In genomic region chr2:79336141-79336540, GRCm38 (mm10) we compare ENCODE assay signal across 19 mouse cellular contexts.
DNase-seq lines count a peak whose midpoint lies in the region; ATAC-seq and TF ChIP-seq lines count a peak whose summit lies in the region.
"Had no signal": no experiment of that assay in that cellular context is flagged by ENCODE, and none has a peak within 500 bp of the region (broad histone marks: within the 10 kb centered on the region; RNA-seq: fewer than 3 reads in every experiment).

No protein-coding gene starts in this region.

- H3K27ac ChIP-seq in intestine, postnatal 0 days (ENCODE audit: low read depth, low read length) = no peak overlapping the region
- H3K27ac ChIP-seq in intestine, embryonic 15.5 days = no peak overlapping the region
- H3K27ac ChIP-seq in midbrain, postnatal 0 days (ENCODE audit: low read depth, low read length) = no peak overlapping the region
- no peak overlapping the region for H3K27ac ChIP-seq in midbrain, embryonic 10.5 days (replicated peaks)
- H3K27ac ChIP-seq in stomach, postnatal 0 days (replicated peaks) = no peak overlapping the region
- H3K27ac ChIP-seq: forebrain, embryonic 13.5 days; heart, embryonic 13.5 days; neural tube, embryonic 13.5 days had no signal

- TF ChIP-seq CTCF in intestine, postnatal 0 days (IDR thresholded peaks at IDR 0.05; ENCODE audit: low read depth) = peak; percentile 29
- peak; percentile 24 for TF ChIP-seq CTCF in midbrain, postnatal 0 days (IDR thresholded peaks at IDR 0.05)
- peak; percentile 49 for TF ChIP-seq CTCF in stomach, postnatal 0 days (IDR thresholded peaks at IDR 0.05; ENCODE audit: low read depth)

- 63% methylated on average over 1 of the region's 1 CpGs for WGBS in intestine, postnatal 0 days
- WGBS in intestine, embryonic 15.5 days = 53% methylated on average over 1 of the region's 1 CpGs
- 83% methylated on average over 1 of the region's 1 CpGs for WGBS in midbrain, postnatal 0 days
- 73% methylated on average over 1 of the region's 1 CpGs for WGBS in midbrain, embryonic 10.5 days
- 78% methylated on average over 1 of the region's 1 CpGs for WGBS in stomach, postnatal 0 days

- H3K36me3 ChIP-seq in intestine, postnatal 0 days (ENCODE audit: control insufficient read depth, insufficient read depth) = no peaks in the 10 kb centered on the region
- no peaks in the 10 kb centered on the region for H3K36me3 ChIP-seq in intestine, embryonic 15.5 days
- no peaks in the 10 kb centered on the region for H3K36me3 ChIP-seq in midbrain, postnatal 0 days (ENCODE audit: insufficient read depth, low read length)
- H3K36me3 ChIP-seq in midbrain, embryonic 10.5 days = no peaks in the 10 kb centered on the region
- no peaks in the 10 kb centered on the region for H3K36me3 ChIP-seq in stomach, postnatal 0 days (ENCODE audit: control insufficient read depth, insufficient read depth, low read length)
- H3K36me3 ChIP-seq: heart, embryonic 13.5 days; neural tube, embryonic 13.5 days had no signal

- ATAC-seq in intestine, postnatal 0 days = no peak
- no peak for ATAC-seq in intestine, embryonic 15.5 days
- ATAC-seq in midbrain, postnatal 0 days (ENCODE audit: low FRiP score) = no peak
- no peak for ATAC-seq in stomach, postnatal 0 days (ENCODE audit: low FRiP score, low TSS enrichment)
- ATAC-seq: forebrain, embryonic 13.5 days had no signal

- no peak overlapping the region for H3K9ac ChIP-seq in intestine, postnatal 0 days (ENCODE audit: low read depth, low read length)
- no peak overlapping the region for H3K9ac ChIP-seq in intestine, embryonic 15.5 days
- H3K9ac ChIP-seq in midbrain, postnatal 0 days (replicated peaks; ENCODE audit: low read length, poor library complexity, severe bottlenecking) = no peak overlapping the region
- no peak overlapping the region for H3K9ac ChIP-seq in stomach, postnatal 0 days (ENCODE audit: low read length)
- H3K9ac ChIP-seq: forebrain, embryonic 13.5 days; heart, embryonic 13.5 days; neural tube, embryonic 13.5 days had no signal

- H3K27me3 ChIP-seq in intestine, postnatal 0 days (replicated peaks; ENCODE audit: control insufficient read depth, insufficient read depth, low read length) = no peaks in the 10 kb centered on the region
- no peaks in the 10 kb centered on the region for H3K27me3 ChIP-seq in intestine, embryonic 15.5 days (replicated peaks)
- H3K27me3 ChIP-seq in midbrain, postnatal 0 days (ENCODE audit: insufficient read depth, low read length) = no peaks in the 10 kb centered on the region
- no peaks in the 10 kb centered on the region for H3K27me3 ChIP-seq in midbrain, embryonic 10.5 days (ENCODE audit: low read depth, poor library complexity, severe bottlenecking)
- no peaks in the 10 kb centered on the region for H3K27me3 ChIP-seq in stomach, postnatal 0 days (ENCODE audit: control insufficient read depth, insufficient read depth, low read length)
- H3K27me3 ChIP-seq: forebrain, embryonic 13.5 days; heart, embryonic 13.5 days; neural tube, embryonic 13.5 days had no signal

- H3K4me3 ChIP-seq in intestine, postnatal 0 days (ENCODE audit: low read depth, low read length) = no peak overlapping the region
- no peak overlapping the region for H3K4me3 ChIP-seq in intestine, embryonic 15.5 days (replicated peaks)
- H3K4me3 ChIP-seq in midbrain, postnatal 0 days (ENCODE audit: low read depth, low read length) = no peak overlapping the region
- H3K4me3 ChIP-seq in midbrain, embryonic 10.5 days = no peak overlapping the region
- H3K4me3 ChIP-seq in stomach, postnatal 0 days (ENCODE audit: low read depth, low read length) = no peak overlapping the region
- H3K4me3 ChIP-seq: forebrain, embryonic 13.5 days; heart, embryonic 13.5 days; neural tube, embryonic 13.5 days had no signal

- no peak for DNase-seq in midbrain, postnatal 0 days (ENCODE audit: low spot score)
- no peak for DNase-seq in midbrain, embryonic 10.5 days (ENCODE audit: low spot score)
- peak; percentile 46 for DNase-seq in brain, adult 2 months (ENCODE audit: low read depth, low spot score)
- DNase-seq in stomach, postnatal 0 days (ENCODE audit: low spot score) = no peak
- no peak for DNase-seq in frontal cortex, postnatal 14 days (ENCODE audit: low spot score in 2 of 2)
- no peak for DNase-seq in adrenal gland, postnatal 4 days (ENCODE audit: low spot score in 2 of 2)
- DNase-seq: cerebellum, postnatal 25 days; heart, adult 11 months; heart, postnatal 4 days; kidney, adult 9 months; layer of hippocampus, postnatal 36 days; lung, postnatal 14 days; thymus, adult 18-20 months had no signal

- no peaks in the 10 kb centered on the region for H3K9me3 ChIP-seq in intestine, postnatal 0 days (ENCODE audit: control insufficient read depth)
- no peaks in the 10 kb centered on the region for H3K9me3 ChIP-seq in intestine, embryonic 15.5 days
- H3K9me3 ChIP-seq in midbrain, postnatal 0 days (ENCODE audit: low read length) = no peaks in the 10 kb centered on the region
- H3K9me3 ChIP-seq in midbrain, embryonic 10.5 days (replicated peaks) = no peaks in the 10 kb centered on the region
- H3K9me3 ChIP-seq in stomach, postnatal 0 days (ENCODE audit: control insufficient read depth, low read length) = no peaks in the 10 kb centered on the region
- H3K9me3 ChIP-seq: forebrain, embryonic 13.5 days; heart, embryonic 13.5 days; neural tube, embryonic 13.5 days had no signal

- H3K4me2 ChIP-seq in intestine, postnatal 0 days (replicated peaks; ENCODE audit: low read depth) = no peak overlapping the region
- H3K4me2 ChIP-seq in intestine, embryonic 15.5 days (replicated peaks) = no peak overlapping the region
- no peak overlapping the region for H3K4me2 ChIP-seq in midbrain, postnatal 0 days (ENCODE audit: low read depth, low read length, poor library complexity, severe bottlenecking)
- no peak overlapping the region for H3K4me2 ChIP-seq in stomach, postnatal 0 days (replicated peaks; ENCODE audit: low read depth)
- H3K4me2 ChIP-seq: forebrain, embryonic 13.5 days; heart, embryonic 13.5 days; midbrain, embryonic 11.5 days; neural tube, embryonic 13.5 days had no signal

- no peaks in the 10 kb centered on the region for H3K4me1 ChIP-seq in intestine, postnatal 0 days (replicated peaks; ENCODE audit: control insufficient read depth, insufficient read depth, low read length)
- no peaks in the 10 kb centered on the region for H3K4me1 ChIP-seq in intestine, embryonic 15.5 days (replicated peaks)
- no peaks in the 10 kb centered on the region for H3K4me1 ChIP-seq in midbrain, postnatal 0 days (ENCODE audit: insufficient read depth, low read length)
- peaks cover 3% of the 10 kb centered on the region; the same call in 1 of the 2 replicates for H3K4me1 ChIP-seq in midbrain, embryonic 10.5 days
- no peaks in the 10 kb centered on the region for H3K4me1 ChIP-seq in stomach, postnatal 0 days (replicated peaks; ENCODE audit: control insufficient read depth, insufficient read depth)
- H3K4me1 ChIP-seq: forebrain, embryonic 13.5 days; heart, embryonic 13.5 days; neural tube, embryonic 13.5 days had no signal

- no peak for TF ChIP-seq EP300 in stomach, postnatal 0 days (optimal IDR thresholded peaks at IDR 0.05)
